8 mouse cellular contexts compared by ENCODE assay signal in genomic region chr19:34284383-34284782, GRCm38 (mm10). TPM values are rescaled to one million over a fixed set of nuclear protein-coding genes. Genes with fewer than 3 reads are reported as not detected.
DNase-seq lines count a peak whose midpoint lies in the region; ATAC-seq and TF ChIP-seq lines count a peak whose summit lies in the region.

No protein-coding gene starts in this region.

- H3K9me3 ChIP-seq in heart, embryonic 14.5 days (ENCODE audit: control insufficient read depth, low read length): no peaks in the 10 kb centered on the region

- peak; percentile 75 for TF ChIP-seq CTCF in layer of hippocampus, adult 2 months (conservative IDR thresholded peaks at IDR 0.05)

- peaks cover 4% of the 10 kb centered on the region in 2 experiments; a peak in 2 of 4 replicates for H3K4me1 ChIP-seq in heart, embryonic 14.5 days (ENCODE audit: control insufficient read depth in 2 of 2, insufficient read depth in 2 of 2, low read length in 2 of 2)

- no peak for ATAC-seq in heart, embryonic 14.5 days (ENCODE audit: insufficient number of reproducible peaks, insufficient read depth, low FRiP score, low read depth)
- peak; percentile 55 for ATAC-seq in megakaryocyte progenitor cell, adult 5-6 weeks (replicated peaks; ENCODE audit: poor library complexity)

- H3K27ac ChIP-seq in layer of hippocampus, adult 2 months: no peak overlapping the region
- no peak overlapping the region for H3K27ac ChIP-seq in heart, embryonic 14.5 days (replicated peaks in 1 of 2; ENCODE audit: control insufficient read depth in 1 of 2, insufficient read depth in 1 of 2, low read depth in 2 of 2, low read length in 2 of 2)

- no peaks in the 10 kb centered on the region for H3K36me3 ChIP-seq in heart, embryonic 14.5 days (ENCODE audit: control insufficient read depth, insufficient read depth, low read length)

- peak overlapping the region; percentile 46 for H3K4me2 ChIP-seq in heart, embryonic 14.5 days (ENCODE audit: low read length)

- peak overlapping the region; percentile 25 for H3K4me3 ChIP-seq in layer of hippocampus, adult 2 months
- H3K4me3 ChIP-seq in heart, embryonic 14.5 days (ENCODE audit: control insufficient read depth in 1 of 2, insufficient read depth in 1 of 2, low read depth in 1 of 2, low read length in 2 of 2): 0 out of 4 replicates have a peak overlapping the region, but pooled peaks of 1 of the 2 experiments have one; percentile 15

- 0 out of 2 replicates have a peak, but pooled peaks cover 3% of the 10 kb centered on the region for H3K27me3 ChIP-seq in heart, embryonic 14.5 days (ENCODE audit: control insufficient read depth, insufficient read depth, low read length)

- no peak overlapping the region for H3K9ac ChIP-seq in heart, embryonic 14.5 days (ENCODE audit: low read length)

- no peak for DNase-seq in layer of hippocampus, adult 2 months (ENCODE audit: low spot score in 2 of 2)
- DNase-seq in layer of hippocampus, adult 9-10 months (ENCODE audit: low spot score): no peak
- peak; percentile 16 for DNase-seq in brain, adult 2 months (ENCODE audit: low read depth, low spot score)
- DNase-seq in right cerebral cortex, postnatal 36 days (ENCODE audit: low spot score in 2 of 2): no peak
- no peak for DNase-seq in urinary bladder, postnatal 36 days (ENCODE audit: low spot score in 2 of 2)
- no peak for DNase-seq in ovary, postnatal 36 days (ENCODE audit: low spot score)

- WGBS in heart, embryonic 14.5 days: 52% methylated on average over 10 of the region's 10 CpGs

RNA-seq across cellular contexts. Expression of gene Fas, which starts 6.1 kb away (rescaled TPM):
- 1 to 10 TPM; 1.5 to 2.9 TPM for total RNA-seq in layer of hippocampus, adult 2 months (2021)
- 3.5 and 4.4 TPM in 2 replicates for polyA plus RNA-seq in heart, embryonic 14.5 days (2014; fragmentation: Nextera tagmentation; extraction: Ambion mirVana)
- total RNA-seq in megakaryocyte progenitor cell, adult 5-6 weeks (2015): 1.6 and 4.6 TPM in 2 replicates
- 1.3 and 2.3 TPM in 2 replicates for total RNA-seq in megakaryocyte progenitor cell, adult 5-6 weeks (2017)

RNA-seq across cellular contexts. Expression of gene Acta2, which starts 29.0 kb away (rescaled TPM):
- 10 to 100 TPM; 12.2 to 18.3 TPM for total RNA-seq in layer of hippocampus, adult 2 months (2021)
- polyA plus RNA-seq in heart, embryonic 14.5 days (2014; fragmentation: Nextera tagmentation; extraction: Ambion mirVana): 1,199 and 1,305 TPM in 2 replicates
- 0.10 and 0.12 TPM in 2 replicates for total RNA-seq in megakaryocyte progenitor cell, adult 5-6 weeks (2015)
- total RNA-seq in megakaryocyte progenitor cell, adult 5-6 weeks (2017): 0.17 TPM in 1 of 2 replicates, not detected in the other

Comparison
In these comparisons a context has a peak if more than half of its experiments do, and no peak if none do; other contexts are left out.
1. RNA of gene Acta2, which starts 29.0 kb away (total RNA-seq): 12.2 to 18.3 TPM in layer of hippocampus, adult 2 months; 0.10 to 0.17 TPM in megakaryocyte progenitor cell, adult 5-6 weeks; every median in the first group is over 10 times any median in the second.